Mouse (Mus musculus) C2C12 (cell line): ENCODE results near the gene Cox7a1. TPM values are rescaled to one million over a fixed set of nuclear protein-coding genes. Genes with fewer than 3 reads are reported as not detected.

Experiments used
- H3K27me3 ChIP-seq: one replicate; pipeline ENCODE4 v1.6.1; 2011; ENCODE audit not compliant: control insufficient read depth, insufficient read depth, insufficient read length
- H3K36me3 ChIP-seq: one replicate; pipeline ENCODE4 v1.6.1; 2011; ENCODE audit not compliant: control insufficient read depth, insufficient read depth
- H3K4me3 ChIP-seq: one replicate; pipeline ENCODE4 v1.5.1; 2011; ENCODE audit warnings: mild to moderate bottlenecking, control low read depth; ENCODE audit not compliant: poor library complexity, insufficient read depth, severe bottlenecking
- H3K79me2 ChIP-seq: one replicate; pipeline ENCODE4 v1.6.1; 2011; ENCODE audit not compliant: control insufficient read depth, insufficient read depth
- H3K79me3 ChIP-seq: one replicate; pipeline ENCODE4 v1.6.1; 2011; ENCODE audit warnings: low read depth, control low read depth
- H3ac ChIP-seq: one replicate; pipeline ENCODE3; 2011; ENCODE audit warnings: low read depth; ENCODE audit not compliant: control insufficient read depth, insufficient read length
- CEBPB ChIP-seq: IDR thresholded peaks from one replicate; pipeline ENCODE4 v1.6.1; 2011; ENCODE audit warnings: low read depth, mild to moderate bottlenecking, control low read depth, moderate library complexity
- CTCF ChIP-seq: IDR thresholded peaks from one replicate; pipeline ENCODE4 v1.5.1; 2011; ENCODE audit not compliant: control insufficient read depth, insufficient read depth, insufficient read length
- FOSL1 ChIP-seq: IDR thresholded peaks from one replicate; pipeline ENCODE4 v1.8.0; 2011; ENCODE audit warnings: mild to moderate bottlenecking, low read length; ENCODE audit not compliant: poor library complexity, insufficient read depth, severe bottlenecking
- MAX ChIP-seq: IDR thresholded peaks from one replicate; pipeline ENCODE4 v1.6.1; 2011; ENCODE audit warnings: mild to moderate bottlenecking, control low read depth
- MYOD1 ChIP-seq: IDR thresholded peaks from one replicate; pipeline ENCODE4 v1.6.1; 2011; ENCODE audit warnings: low read depth; ENCODE audit not compliant: control insufficient read depth, insufficient read length
- MYOG ChIP-seq: IDR thresholded peaks from one replicate; pipeline ENCODE4 v1.6.1; 2011; ENCODE audit not compliant: control insufficient read depth, insufficient read length; ENCODE audit errors: extremely low read depth
- USF1 ChIP-seq: IDR thresholded peaks from one replicate; pipeline ENCODE4 v1.6.1; 2011; ENCODE audit warnings: low read depth, mild to moderate bottlenecking, control low read depth, moderate library complexity
- polyA plus RNA-seq: library from polyadenylated mRNA; unstranded; fragments of >200 nt; fragmentation: generic; extraction: Trizol; gene quantifications from one replicate; pipeline ENCODE4 v1.2.1, GENCODE M21; 2012; ENCODE audit warnings: missing spikeins

The Cox7a1 gene
- polyA plus RNA-seq, 1 experiment, result 7.9 TPM

DNA sequence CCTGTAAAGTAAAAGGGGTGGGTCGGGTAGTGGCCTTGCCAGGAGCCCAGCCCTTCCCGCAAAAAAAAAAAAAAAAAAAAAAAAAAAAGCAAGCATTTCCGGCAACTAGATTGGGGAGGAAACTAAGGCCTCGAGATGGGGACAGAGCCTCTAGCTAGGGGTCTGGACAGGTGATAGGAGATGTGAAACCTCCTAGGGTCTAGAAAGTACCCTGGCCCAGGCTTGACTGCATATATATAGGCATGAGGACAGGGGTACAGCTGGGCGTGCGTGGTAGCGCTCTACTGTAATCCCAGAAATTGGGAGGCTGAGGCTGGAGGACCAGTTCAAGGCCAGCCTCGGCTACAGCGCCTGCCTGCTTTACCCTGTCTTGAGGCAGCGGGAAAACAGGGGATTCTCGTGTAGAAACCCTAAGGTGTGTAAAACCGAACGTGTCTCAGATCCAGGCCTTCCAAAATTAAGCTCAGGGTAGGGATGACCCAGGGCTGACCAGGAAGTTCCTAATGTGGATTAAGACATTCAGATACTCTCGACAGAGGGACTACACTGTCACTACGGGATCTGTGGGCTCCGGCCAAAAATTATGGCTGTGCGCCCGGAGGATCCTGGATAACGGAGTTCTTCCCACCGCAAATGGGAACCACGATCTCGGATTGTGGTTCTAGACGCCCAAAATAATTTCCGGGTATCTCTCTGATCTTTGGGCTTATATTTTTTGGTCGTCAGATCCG, 10.3 kb downstream of the Cox7a1 start:
- peak overlapping the region; percentile 82 for H3ac ChIP-seq
- peak overlapping the region; percentile 79 for H3K4me3 ChIP-seq
- no peak for TF ChIP-seq FOSL1
- no peak for TF ChIP-seq MAX
- no peak for TF ChIP-seq USF1
- peaks cover 20% of the 10 kb centered on the region for H3K79me3 ChIP-seq
- peaks cover 32% of the 10 kb centered on the region for H3K79me2 ChIP-seq
- H3K27me3 ChIP-seq, result no peaks in the 10 kb centered on the region
- H3K36me3 ChIP-seq, result peaks cover 24% of the 10 kb centered on the region

DNA sequence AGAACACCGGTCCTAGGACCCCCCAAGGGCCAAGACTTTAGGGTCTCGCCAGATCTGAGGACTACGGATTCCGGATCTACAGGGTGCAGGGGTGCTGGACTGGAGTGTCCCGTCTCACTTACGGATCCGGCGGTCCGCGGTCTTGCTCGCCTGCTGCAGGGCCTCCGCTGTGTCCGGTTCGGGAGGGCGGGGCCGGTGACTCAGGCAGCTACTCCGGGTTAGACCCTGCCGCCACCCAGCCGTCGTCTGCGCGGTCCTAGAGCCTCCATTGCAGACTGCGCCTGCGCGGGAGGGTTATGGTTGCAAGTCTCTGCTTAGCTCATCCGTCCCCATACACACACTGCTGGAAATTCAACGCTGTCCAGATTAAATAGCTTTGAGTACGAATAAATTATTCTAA, 10.9 kb downstream of the Cox7a1 start:
- H3K27me3 ChIP-seq, result no peaks in the 10 kb centered on the region
- H3K36me3 ChIP-seq, result peaks cover 21% of the 10 kb centered on the region
- H3ac ChIP-seq, result peak overlapping the region; percentile 82
- TF ChIP-seq FOSL1, result no peak
- no peak for TF ChIP-seq CEBPB
- no peak for TF ChIP-seq CTCF
- no peak for TF ChIP-seq MYOG
- TF ChIP-seq MYOD1, result no peak
- TF ChIP-seq USF1, result no peak
- TF ChIP-seq MAX, result no peak
- peaks cover 32% of the 10 kb centered on the region for H3K79me2 ChIP-seq
- H3K79me3 ChIP-seq, result peaks cover 20% of the 10 kb centered on the region
- peak overlapping the region; percentile 79 for H3K4me3 ChIP-seq

DNA sequence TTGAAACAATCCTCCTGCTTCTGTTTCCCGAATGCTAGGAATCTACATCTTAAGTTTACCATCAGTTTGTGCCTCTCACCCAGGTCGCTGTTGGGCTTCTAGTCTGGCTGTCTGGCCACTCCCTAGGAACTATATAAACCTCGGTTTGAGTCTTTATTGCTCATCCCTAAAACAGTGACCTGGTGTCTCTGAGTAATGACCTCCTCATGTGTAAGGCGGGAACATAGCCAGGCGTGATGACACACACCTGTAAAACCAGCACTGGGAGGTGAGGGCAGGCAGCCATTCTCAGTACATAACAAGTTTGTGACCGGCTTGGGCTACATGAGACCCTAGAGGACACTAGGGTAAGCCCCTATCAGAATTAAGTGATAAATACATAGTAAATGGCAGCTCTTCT, 11.5 kb downstream of the Cox7a1 start:
- Histone ChIP-seq H3ac (no peak overlapping the region), H3K4me3 (no peak overlapping the region), H3K36me3 (peaks cover 16% of the 10 kb centered on the region), H3K79me3 (peaks cover 20% of the 10 kb centered on the region), H3K79me2 (peaks cover 32% of the 10 kb centered on the region), H3K27me3 (no peaks in the 10 kb centered on the region)
- TF ChIP-seq MYOD1 (no peak), MYOG (no peak), FOSL1 (no peak), MAX (no peak), CEBPB (no peak), USF1 (no peak), CTCF (no peak)

DNA sequence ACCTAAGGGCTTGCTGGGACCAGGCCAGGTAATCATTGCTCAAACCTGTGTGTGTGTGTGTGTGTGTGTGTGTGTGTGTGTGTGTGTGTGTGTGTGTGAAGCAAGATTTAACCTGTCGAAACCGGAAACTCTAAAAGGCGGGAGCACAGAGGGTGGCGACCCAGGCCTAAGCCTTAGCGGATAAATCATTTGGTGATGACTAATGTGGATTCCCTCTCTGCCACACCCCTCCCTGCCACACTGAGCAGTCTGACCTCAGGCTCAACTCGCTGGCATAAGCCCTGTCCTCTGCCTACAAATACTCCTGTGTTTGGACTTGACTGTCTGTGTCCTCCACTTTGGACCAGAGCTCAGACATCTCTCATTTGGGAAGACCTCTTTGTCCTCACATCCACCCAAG, 12.2 kb downstream of the Cox7a1 start:
- Histone ChIP-seq H3K79me3 (peaks cover 20% of the 10 kb centered on the region), H3K36me3 (peaks cover 9% of the 10 kb centered on the region), H3K79me2 (peaks cover 32% of the 10 kb centered on the region), H3K4me3 (no peak overlapping the region), H3ac (no peak overlapping the region), H3K27me3 (no peaks in the 10 kb centered on the region)
- no peak for TF ChIP-seq USF1
- TF ChIP-seq CEBPB, result peak; percentile 33

DNA sequence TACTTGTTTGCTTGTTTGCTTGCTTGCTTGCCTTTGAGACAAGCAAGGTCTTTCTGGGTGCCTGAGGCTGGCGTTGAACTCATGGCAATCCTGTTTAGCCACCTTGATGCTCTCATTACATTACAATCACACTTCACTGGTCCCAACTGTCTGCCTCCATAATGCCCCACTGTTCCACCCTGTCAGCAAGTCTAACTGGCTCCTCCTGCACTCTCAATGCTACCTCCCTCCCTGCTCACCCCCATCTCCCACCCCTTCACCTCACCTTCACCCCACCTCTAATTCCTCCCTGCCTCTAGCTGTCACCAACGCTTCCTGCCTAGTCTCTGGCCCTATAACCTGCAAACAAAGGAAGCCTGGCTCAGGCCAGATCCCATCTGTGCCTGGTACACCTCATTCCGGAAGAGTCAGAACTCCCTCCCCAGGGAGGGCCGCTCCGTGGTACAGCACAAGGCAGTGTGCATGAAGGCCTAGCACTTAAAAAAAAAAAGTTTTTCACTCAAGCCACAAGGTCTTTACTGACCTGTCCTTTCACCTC, 13.7 kb downstream of the Cox7a1 start:
- H3K79me3 ChIP-seq, result peaks cover 13% of the 10 kb centered on the region
- H3K36me3 ChIP-seq, result no peaks in the 10 kb centered on the region
- no peak overlapping the region for H3ac ChIP-seq
- peaks cover 23% of the 10 kb centered on the region for H3K79me2 ChIP-seq
- H3K4me3 ChIP-seq, result no peak overlapping the region
- H3K27me3 ChIP-seq, result no peaks in the 10 kb centered on the region
- TF ChIP-seq MYOD1 (no peak), CEBPB (no peak), USF1 (no peak), MAX (no peak), FOSL1 (no peak), CTCF (no peak), MYOG (no peak)

DNA sequence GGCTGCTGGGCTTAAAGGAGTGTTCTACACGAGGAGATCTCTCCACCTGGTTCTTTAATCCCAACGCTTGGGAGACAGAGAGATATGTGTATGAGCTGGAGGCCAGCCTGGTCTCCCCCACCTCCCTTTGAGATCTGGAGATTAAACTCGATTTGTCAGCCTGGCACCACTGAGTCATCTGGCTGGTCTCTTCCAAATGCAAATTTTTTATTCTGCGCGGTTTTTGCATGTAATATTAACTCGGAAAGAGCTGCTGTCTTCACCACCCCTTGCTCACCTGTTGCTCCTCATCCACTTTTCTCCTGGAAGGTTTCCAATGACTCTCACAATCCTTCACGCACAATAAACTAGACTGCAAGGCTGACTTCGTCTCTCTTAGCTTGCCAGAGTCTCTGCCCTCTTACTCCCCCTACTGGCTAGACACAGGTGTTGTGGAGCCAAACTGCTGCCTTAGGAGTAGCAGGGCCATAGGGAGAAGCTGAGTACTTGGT, 14.6 kb downstream of the Cox7a1 start, which contains the start of gene Capns1:
Gene Capns1 (minus strand): TSS at position 331 of the 491 bp plus-strand sequence.
- H3K79me3 ChIP-seq, result peaks cover 5% of the 10 kb centered on the region
- H3K27me3 ChIP-seq, result no peaks in the 10 kb centered on the region
- no peaks in the 10 kb centered on the region for H3K36me3 ChIP-seq
- H3K79me2 ChIP-seq, result peaks cover 14% of the 10 kb centered on the region
- H3K4me3 ChIP-seq, result no peak within 1 kb of the TSS
- H3ac ChIP-seq, result no peak within 1 kb of the TSS
- TF ChIP-seq CTCF, result peak; percentile 70
- no peak for TF ChIP-seq MAX
- no peak for TF ChIP-seq USF1
- TF ChIP-seq FOSL1, result no peak
- no peak for TF ChIP-seq MYOG
- TF ChIP-seq MYOD1, result peak; percentile 88
- no peak for TF ChIP-seq CEBPB
